Mouse (Mus musculus) kidney, adult 2 months (tissue): ENCODE measurements around the gene Stxbp6.

Experiments used
- CTCF ChIP-seq: fragments of 200-500 bp; conservative IDR thresholded peaks from 2 replicates; pipeline ENCODE4 v1.5.1; 2011; ENCODE audit warnings: low read depth, mild to moderate bottlenecking, control low read depth, low read length, moderate library complexity, mixed read lengths; ENCODE audit not compliant: insufficient read depth, insufficient read length
- POLR2A ChIP-seq: fragments of 200-500 bp; IDR thresholded peaks from one replicate; pipeline ENCODE4 v1.6.1; 2011; ENCODE audit warnings: low read depth, low read length, control low read depth

DNA sequence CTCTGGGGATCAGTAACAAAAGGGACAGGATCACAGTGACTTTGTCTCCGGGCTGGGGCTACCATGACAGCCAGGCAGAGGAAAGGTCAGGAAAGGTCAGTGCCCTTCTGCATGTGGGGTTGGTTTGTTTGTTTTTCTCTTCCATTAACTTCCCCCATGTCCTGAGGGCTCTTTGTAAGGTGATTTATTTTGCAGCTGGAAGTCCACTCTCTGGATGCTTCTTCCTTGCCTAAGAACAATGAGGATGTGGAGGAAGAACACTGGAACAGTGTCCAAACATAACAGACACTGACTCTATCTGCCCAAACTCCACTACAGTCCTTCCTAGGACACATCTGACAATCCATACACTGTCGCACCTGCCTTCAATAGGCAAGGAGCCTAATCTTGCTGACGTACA lies 146.1 kb downstream of the Stxbp6 start:
- TF ChIP-seq POLR2A (no peak), CTCF (no peak)
